Mouse (Mus musculus) frontal cortex, adult 2 months (tissue): ENCODE measurements around the gene Cyb5b. TPM values are rescaled to one million over a fixed set of nuclear protein-coding genes. Genes with fewer than 3 reads are reported as not detected.

Experiments used
- DNase-seq, 2 experiments: peaks; one replicate each; pipeline ENCODE4 v3.0.0; 2022; ENCODE audit warnings: low spot score in 1 of 2; ENCODE audit errors: extremely low spot score in 1 of 2
- polyA plus RNA-seq: library from polyadenylated mRNA; depleted of rRNA; stranded (reverse); fragments of >200 nt; gene quantifications from 2 replicates; pipeline ENCODE4 v1.2.3, GENCODE M21; 2012

Cyb5b gene
- polyA plus RNA-seq, 1 experiment, result 108 TPM

DNA sequence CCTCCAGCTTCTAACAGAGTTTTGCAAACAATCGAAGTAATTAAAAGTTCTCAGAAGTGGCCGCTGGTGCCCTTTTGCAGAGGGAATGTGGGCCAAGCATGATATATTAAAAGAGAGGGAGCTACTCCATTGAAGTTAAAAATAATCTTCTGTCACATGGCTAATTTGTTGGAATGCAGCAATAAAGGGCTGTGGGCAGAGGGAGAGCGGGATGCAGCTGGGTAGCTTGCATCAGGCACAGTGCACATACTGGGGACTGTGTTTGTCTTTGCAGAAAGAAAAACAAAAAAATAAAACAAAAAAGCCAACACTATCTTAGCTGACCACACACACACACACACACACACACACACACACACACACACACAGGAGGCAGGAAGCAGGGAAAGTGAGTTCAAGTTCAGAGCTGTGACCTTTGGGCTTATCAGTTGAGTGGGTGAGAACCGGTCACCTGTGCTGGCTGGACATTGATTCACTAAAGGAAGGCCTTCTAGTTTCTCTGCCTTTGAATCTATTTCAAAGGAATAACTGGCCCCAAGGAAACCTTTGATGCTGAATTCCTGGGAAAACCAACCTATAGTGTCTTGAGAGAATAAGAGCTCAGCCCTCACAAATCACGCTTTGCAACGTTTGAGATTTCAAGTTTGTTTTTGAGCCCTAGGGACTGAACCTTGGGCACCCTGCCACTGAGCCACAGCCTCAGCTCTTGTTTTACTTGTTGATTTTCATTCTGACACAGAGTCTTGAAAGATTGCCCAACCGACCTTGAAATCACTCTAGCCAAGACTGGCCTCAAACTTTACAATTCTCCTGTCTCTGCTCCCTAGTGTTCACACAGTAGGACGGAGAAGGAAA, 21.0 kb upstream of the Cyb5b start:
- no peak for DNase-seq

DNA sequence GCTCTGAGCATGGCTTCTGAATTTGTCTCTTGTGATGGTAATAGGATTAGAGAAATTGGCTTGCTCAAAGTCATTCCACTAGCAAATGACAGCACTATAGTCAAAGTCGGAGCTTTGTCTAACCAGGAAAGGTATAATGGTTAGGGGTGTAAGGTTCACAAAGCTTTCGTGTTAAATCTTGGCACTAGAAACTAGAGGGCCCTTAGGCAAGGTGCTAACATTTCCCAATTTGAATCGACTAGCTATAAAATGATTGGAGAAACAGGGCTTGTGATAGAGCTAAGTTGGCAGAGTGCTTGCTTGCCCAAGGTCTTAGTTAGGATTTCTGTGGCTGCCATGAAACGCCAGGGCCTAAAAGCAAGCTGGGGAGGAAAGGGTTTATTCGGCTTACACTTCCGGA, 20.4 kb upstream of the Cyb5b start:
- no peak for DNase-seq

DNA sequence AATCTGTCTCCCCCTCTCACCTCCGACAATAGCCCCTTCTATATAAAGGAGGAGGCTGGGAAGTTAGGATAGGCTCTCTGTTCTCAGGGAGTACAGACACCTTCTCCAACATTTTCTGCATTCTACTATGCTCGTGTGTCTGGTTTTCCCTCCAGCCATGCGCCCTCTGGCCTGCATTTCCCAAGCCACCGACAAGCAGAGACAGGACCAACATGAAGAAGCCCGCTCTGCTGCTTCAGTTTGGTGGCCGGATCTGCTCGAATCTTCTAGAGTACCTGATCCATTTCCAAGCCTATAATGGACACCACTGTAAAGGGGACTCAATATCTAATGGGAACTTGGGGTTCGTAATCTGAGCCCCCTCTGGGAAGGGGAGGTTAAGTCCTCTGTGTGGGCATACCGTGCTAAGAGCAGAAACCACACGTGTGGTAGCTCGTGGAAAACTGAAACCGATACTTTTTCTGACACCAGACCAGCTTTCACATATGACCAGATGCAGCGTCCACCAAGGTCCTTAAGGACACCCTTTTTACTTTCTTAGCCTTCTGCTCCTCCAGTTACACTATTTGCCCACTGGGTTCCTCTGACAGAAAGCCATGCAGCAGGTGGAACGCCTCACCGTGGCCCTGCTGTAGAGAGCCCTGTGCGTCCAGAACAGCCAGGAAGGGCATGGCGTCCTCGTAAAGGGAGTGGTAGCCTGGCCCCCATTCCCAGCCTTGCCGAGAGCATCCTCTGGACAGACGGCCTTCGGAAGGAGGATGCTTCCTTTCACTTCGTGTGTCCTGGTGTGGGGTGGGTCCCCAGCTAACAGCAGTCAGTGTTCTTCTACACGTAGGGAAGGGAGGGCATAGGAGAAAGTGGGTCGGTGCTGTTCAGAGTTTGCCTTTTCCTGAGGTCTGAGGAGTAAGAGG, 17.6 kb upstream of the Cyb5b start:
- no peak for DNase-seq

DNA sequence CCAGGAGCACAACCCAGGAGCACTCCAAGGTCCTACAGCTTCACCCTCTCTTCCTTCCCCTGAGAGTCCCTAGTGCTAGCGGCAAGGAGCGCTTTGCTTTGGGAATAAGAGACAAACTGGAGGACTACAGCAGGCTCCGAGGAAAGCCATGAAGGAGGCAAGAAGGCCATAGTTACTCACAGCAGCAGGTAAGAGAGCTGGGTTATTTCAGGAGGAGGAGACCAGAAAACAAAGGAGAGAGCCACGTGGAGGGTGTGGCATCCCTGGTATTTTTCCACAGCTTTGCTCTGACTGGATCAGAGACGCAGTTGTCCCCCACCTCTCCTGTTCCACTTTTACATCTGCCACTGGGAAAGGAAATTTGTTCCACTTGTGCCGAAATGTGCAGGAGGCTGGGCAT, 16.6 kb upstream of the Cyb5b start:
- no peak for DNase-seq

DNA sequence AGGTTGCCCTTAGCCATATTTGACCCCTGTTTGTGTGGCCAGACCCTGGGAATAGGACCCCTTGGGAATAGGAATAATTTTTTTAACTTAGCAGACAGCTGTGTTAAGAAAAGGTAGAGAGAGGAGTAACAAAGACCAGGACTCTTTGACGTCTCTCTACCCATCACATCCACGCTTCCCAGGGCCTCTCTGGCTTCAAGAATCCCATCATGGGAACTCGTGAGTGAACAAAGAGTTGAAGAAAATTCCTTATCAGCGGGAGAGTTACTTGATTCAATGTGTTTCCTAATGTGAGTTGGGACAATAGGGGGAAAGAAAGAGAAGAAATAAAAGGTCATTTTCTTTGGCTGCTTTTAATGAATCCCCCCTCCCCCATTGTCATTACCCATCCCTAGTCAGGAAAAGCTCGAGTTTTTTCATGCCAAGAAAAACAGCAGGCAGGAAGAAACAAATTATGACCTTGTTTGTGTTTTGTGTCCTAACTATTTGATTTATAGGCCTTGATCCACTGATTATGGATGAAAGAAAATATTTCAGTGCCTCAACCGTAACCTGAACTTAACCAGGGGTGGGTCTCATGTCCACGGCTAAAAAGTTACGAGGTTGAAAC, 14.3 kb upstream of the Cyb5b start:
- no peak for DNase-seq

DNA sequence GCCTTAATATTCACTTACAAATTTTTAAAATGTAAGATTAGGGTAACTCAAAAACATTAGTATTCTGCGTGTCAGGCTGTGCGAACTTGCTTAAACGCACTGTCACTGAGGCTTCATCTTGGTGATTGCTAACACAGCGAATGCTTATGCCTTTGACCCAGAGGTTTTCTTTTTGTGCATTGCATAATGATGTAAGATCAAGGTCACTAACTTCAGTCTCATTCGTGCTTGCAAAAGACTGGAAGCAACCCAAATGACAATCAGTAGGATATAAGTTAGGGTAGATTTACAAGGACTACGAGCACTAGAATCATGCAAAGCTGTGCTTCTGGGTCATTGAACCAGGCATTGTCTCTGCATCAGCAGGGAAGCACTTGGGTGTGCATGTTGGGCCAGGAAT, 12.8 kb upstream of the Cyb5b start:
- DNase-seq, result no peak

DNA sequence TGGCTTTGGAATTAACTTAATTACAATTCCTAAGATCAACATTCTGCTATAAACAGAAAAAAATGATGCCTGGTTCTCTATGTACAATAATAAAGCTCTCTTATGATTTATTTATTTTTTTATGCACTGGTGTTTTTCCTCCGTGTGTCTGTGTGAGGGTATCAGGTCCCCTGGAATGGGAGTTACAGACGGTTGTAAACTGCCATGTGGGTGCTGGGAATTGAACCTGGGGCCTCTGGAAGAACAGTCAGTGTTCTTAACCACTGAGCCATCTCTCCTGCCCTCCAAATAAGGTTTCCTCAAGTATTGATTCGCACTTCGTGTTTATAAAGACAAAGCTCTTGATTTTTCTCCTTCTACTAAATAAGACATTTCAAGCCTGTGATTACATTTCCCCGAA, 12.1 kb upstream of the Cyb5b start:
- DNase-seq, result no peak

DNA sequence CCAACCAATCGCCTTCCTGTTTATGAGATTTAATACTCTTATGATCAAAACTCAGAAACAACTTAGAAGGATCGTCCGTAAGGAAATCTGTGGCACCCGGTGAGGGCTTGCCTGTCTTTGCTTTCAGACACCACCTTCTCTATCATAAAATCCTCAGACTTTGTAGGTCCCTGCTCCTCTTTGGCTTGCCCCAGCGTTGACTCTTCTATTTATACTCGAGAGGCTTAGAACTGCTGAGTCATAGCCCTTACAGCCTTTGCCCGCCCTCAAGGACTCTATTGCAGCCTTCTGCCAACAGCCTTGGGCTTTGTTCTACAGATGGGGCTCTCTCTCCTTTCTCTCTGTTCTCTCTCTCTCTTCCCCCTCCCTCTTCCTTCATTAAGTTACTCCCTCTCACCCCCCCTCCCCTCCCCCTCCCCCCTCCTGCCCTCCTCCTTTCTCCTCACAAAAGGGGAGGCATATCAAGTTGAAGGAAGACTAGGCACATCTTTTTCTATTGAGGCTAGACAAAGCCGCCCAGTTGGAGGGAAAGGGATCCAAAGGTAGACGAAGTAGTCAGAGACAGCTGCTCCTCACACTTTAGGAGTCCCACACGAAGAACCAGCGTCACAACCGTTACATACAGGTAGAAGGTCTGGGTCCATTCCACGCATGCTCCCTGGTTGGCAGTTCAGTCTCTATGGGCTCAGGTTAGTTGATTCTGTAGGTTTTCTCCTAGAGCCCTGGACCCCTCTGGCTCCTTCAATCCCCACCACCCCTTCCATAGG, 10.6 kb upstream of the Cyb5b start:
- no peak for DNase-seq

DNA sequence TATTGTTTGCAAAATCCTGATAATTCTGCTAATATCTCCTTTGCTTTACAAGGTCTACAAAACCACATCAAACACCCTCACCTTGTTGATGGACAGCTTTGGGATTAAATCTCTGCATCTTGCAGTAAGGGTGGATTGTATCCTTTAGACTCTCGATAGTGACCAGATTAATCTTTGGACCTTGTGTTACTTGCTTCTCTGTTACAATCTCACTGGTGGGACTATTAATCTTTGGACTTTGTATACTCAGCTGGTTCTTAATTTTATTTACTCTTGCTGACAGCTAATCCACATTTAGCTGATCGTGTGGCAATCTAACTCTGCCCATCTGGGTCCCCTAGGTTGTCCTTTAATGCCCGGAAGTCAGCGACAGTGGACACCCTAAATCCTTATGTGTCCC, 7.9 kb upstream of the Cyb5b start:
- no peak for DNase-seq

DNA sequence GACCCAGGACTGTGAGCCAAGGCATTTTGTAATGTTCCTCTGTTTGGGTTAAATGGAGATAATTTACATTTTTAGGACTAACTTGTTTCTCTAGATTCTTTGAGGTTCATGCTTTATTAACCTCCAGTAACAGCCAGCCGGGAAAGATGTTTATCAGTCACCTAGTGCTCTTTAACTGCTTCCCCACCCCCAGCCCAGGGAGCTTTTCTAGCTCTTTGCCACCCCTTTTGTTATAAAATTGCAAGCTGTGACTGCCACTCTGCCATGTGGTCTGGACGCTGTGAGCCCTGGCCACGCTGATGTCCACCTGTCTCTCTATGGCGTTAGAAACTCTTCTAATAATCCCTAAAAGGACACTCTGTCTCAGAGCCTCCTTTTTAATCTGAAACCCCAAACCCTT, 6.9 kb upstream of the Cyb5b start:
- no peak for DNase-seq

DNA sequence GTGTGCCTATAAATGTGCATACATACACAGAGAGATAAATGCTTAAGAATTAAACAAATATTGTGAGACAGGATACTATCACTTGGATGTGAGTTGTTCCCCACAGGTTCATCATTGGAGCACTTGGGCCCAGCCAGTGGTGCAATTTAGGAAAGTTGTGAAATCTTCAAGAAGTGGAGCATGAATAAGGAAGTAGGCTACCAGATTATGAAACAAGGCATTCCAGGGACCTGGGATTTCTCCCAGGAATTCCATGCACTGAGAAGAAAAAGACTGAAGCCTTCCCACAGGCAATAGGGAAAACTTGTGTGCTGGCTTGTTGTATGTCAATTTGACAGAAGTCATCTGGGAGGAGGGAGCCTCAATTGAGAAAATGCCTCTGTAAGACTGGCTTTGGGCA, 4.3 kb upstream of the Cyb5b start:
- no peak for DNase-seq

DNA sequence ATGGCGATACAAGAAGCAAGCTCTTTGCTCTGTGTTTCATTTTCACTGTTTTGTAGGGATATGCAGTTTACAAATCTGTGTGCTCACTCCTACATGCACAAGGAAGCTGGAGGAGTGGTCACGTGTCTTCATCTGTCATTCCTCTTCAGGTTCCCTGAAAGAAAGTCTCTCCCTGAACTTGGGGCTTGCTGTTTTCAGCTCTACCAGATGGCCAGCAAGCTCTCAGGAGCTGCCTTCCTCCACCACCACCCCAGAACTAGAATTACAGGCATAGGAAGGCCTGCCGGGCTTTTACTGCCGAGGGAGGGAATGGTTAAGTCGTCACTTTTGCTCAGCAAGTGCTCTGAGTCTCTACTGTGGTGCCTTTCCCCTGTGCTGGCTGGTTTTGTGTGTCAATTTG, 1.6 kb upstream of the Cyb5b start:
- no peak for DNase-seq

DNA sequence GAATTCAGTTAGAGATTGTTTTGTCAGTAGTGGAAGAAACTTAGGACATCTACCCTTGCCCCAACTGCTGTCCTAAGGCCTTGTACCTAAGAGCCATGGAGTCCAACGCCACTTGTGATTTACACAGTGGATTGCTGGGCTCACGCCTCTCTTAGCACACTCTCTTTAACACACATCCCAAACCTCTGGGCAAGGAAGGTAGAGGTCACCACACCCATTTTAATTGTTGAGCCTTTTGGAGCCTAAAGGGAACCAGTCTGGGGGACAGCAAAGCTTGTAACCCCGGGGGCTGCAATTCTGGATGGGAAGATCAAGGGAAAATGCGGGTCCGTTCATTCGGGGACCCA, 410 bp upstream of the Cyb5b start:
- DNase-seq, result no peak

DNA sequence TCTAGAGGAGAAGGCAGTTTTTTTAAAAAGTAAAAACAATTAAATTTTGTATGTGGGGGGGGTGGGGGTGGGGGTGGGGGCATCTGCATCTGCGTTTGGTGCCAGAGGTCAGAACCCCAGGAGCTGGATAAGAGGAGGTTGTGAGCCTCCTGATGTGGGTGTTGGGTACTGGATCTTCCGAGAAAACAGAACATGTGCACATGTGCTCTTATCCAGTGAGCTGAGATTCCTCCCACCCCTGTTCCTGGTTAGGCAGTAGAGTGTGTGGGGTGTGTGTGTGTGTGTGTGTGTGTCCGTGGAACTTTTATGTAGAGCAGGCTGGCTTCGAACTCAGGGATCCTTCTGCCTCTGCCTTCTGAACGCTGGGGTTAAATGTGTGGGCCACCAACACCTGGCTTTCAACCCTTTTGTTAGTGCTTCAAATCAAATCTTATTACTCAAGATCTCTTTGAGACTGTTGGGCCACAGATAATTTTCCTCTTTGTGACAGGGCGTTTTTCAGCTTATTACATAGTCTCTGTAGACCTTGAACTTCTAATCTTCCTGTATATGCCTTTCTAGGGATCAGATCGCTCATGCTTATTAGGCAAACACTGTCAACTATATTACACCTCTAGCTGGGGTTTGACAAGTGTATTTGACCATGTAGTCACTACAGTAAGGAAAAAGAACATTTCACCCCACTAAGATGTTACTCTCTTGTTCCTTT, 926 bp downstream of the Cyb5b start:
- DNase-seq, result no peak

DNA sequence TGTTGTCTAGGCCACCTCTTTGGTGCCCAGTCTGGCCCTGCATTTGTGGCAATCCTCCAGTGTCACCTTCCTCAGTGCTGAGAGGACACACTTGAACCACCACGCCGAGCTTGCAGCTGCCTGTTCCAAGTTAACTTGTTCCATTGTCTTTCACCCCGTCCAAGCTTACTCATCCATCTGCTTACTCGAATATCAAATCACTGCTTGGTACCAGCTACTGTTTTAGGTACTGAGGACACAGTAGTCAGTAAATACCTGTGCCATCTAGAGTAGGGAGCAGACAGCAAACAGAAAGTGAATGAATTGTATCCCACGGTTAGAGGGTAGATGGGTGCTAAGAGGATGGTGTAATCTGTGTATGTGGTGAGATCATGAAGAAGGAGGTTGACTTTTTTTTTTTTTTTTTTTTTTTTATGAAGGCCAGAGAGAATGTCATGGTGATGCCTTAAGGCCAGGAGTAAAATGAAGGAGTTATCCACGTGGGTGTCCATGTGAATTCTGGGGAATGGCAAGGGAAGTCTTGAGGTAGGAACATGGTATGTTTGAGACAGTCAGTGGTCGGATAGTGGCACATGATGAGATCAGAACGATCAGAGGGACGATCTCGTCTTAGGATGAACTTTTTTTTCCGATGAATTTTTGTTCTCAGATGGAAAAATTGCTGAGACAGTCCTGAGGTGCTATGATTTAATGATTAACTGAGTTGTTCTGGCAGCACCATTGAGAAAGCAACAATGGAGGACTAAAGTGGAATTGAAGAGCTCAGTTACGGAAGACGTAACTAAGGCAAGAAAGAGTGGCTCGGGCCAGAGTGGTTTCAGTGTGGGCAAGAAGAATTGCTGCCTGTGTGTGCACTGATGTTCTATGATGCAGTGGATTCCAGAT, 3.1 kb downstream of the Cyb5b start:
- no peak for DNase-seq

DNA sequence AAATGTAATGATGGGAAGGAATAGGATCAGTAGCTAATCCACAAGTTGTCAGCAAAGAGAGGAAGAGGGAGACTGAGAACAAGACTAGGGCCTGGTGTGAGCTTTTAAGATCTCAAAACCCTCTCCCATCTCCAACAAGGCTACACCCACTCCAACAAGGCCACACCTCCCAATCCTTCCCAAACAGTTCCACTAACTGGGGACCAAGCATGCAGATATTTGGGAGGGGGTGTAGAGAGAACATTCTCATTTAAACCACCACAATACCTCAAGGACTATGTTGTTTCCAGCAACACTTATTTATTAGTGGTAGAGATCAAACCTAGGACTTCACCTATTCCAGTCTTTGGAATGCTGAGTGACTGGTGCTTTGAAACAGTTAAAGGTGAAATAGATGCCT, 6.4 kb downstream of the Cyb5b start:
- no peak for DNase-seq

DNA sequence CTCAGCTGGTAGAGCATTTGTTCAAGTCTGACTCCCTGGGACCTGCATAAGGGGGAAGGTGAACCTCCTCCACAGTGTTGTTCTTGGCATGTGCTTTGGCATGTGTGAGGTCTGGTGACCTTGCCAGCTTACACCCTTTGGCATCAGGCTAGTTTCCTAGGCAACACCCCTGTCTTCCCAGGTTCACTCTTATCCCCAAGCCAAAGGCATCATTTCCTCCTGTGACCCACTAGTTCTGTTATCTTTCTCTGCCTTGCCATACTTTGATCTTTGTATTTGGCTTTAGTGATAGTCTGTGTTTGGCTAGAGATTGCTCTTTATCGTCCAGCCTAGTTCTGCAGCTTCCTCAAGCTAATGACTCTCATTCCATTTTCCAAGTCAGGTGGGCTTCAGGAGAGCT, 7.4 kb downstream of the Cyb5b start:
- DNase-seq, result no peak

DNA sequence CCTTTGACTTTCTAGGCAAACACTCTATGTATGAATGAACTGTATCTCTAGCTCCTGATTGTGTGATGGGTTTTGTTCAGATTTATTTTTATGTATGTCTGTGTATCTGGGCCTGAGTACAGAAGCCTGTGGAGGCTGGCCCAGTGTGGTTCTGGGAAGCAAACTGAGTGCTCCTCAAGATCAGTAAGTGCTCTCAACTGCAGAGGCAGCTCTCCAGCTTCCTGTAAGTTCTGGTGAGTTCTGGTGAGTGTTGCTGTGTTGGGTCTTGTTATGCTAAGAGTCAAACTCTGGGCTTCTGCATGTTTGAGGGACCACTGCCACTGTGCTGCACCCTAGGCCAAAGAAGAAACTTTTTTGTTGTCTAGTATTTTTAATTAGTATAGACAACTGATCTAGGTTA, 8.4 kb downstream of the Cyb5b start:
- no peak for DNase-seq

DNA sequence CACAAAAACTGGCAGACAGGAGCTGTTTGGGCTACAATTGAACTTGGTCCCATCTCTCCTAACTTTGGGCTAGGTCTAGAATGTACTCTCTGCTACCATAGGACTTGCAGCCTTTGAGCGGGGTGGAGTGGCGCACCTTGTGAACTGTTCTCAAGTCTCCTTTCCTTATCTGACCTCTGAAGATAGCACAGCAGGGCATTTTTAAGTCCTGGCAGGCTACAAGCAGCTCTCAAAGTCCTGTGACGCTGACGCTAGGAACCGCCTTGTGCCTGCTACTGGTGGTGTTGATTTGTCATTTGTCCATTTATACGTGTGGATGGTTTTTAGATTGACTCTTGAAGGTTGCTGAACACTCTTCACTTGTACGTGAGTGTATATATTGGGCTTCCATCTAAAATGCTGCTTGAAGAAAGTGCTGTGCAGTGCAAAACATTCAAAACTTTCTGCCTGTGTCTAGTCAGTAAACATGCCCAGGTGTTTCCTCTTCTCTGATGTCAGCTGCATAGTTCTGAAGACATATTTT, 13.9 kb downstream of the Cyb5b start:
- no peak for DNase-seq
